Mouse (Mus musculus): ENCODE measurements at regions not wholly inside any gene's neighbourhood (a gene's known extent, or its start where the extent isn't known, plus 50 kb on each side); places are given as distances from the start of the nearest gene placed in this dataset.

GRCm38 (mm10) chr8:12137496-12137895 lies 141.1 kb upstream of the A230072I06Rik start:
- no peak overlapping the region for H3K4me3 ChIP-seq (replicated peaks in 1 of 3; ENCODE audit: low read depth in 2 of 3, low read length in 2 of 3, poor library complexity in 1 of 3)
- DNase-seq (ENCODE audit: extremely low read depth), result no peak
- H3K9me3 ChIP-seq (replicated peaks; ENCODE audit: low read length), result no peaks in the 10 kb centered on the region
- no peak overlapping the region for H3K9ac ChIP-seq (ENCODE audit: insufficient read depth, low read depth)
- TF ChIP-seq MAFK (IDR thresholded peaks at IDR 0.05; ENCODE audit: insufficient replicate concordance, low read length) (no peak), MXI1 (IDR thresholded peaks at IDR 0.05; ENCODE audit: low read depth, low read length) (no peak), RAD21 (IDR thresholded peaks at IDR 0.05; ENCODE audit: low read depth, low read length) (no peak), KAT2A (IDR thresholded peaks at IDR 0.05; ENCODE audit: insufficient replicate concordance, low read length) (no peak), USF1 (IDR thresholded peaks at IDR 0.05; ENCODE audit: low read depth, low read length) (no peak)
- H3K4me2 ChIP-seq (ENCODE audit: insufficient read depth, low read depth, poor library complexity, severe bottlenecking), result no peak overlapping the region
- H3K79me2 ChIP-seq (replicated peaks; ENCODE audit: control insufficient read depth, extremely low read depth, insufficient read depth, poor library complexity, severe bottlenecking), result no peaks in the 10 kb centered on the region
- peaks cover 63% of the 10 kb centered on the region for H3K27me3 ChIP-seq (replicated peaks)
- dilution Hi-C loops (cut with MboI; ENCODE audit: extremely low pct_ligation_motif_present, extremely low pct_unique_long_range_greater_than_20kb, low sequenced_read_pairs), result no loop called here
- in situ Hi-C loops (cut with MboI; ENCODE audit: low pct_ligation_motif_present, low pct_unique_long_range_greater_than_20kb, low sequenced_read_pairs), result no loop called here
- H3K27ac ChIP-seq (ENCODE audit: insufficient read depth, low read depth), result no peak overlapping the region
- no peaks in the 10 kb centered on the region for H3K4me1 ChIP-seq (ENCODE audit: control insufficient read depth in 1 of 2, insufficient read depth in 2 of 2)
- no peaks in the 10 kb centered on the region for H3K36me3 ChIP-seq (replicated peaks in 1 of 2; ENCODE audit: control insufficient read depth in 1 of 2, insufficient read depth in 1 of 2, low read length in 1 of 2)

DNA sequence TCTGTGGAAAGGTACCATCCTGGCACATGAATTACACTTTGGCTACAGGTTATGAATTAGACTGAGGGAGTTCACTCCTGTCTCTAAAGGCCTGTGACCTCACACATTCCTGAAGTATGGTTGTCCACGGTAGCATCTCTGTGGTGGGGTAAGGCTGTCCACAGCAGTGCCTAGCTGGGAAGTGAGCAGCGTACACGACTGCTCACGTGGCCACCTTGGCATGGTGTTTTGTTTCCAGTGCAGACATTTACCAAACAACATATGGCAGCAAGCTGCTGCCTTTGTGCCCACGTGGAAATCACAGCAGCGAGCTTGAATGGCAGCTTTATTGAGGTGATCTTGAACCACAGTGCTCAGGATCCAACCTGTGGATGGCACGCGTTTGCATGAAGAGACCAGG lies 140.7 kb upstream of the A230072I06Rik start:
- TF ChIP-seq SIN3A (IDR thresholded peaks at IDR 0.05; ENCODE audit: low read length) (no peak), ZC3H11A (IDR thresholded peaks at IDR 0.05; ENCODE audit: low read depth, low read length) (no peak), USF1 (IDR thresholded peaks at IDR 0.05; ENCODE audit: low read depth, low read length) (no peak), ELF1 (IDR thresholded peaks at IDR 0.05; ENCODE audit: low read depth, low read length) (no peak), RCOR1 (conservative IDR thresholded peaks at IDR 0.05; ENCODE audit: low read depth, low read length) (no peak), GABPA (IDR thresholded peaks at IDR 0.05; ENCODE audit: insufficient replicate concordance, low read depth, low read length) (no peak), POLR2A (IDR thresholded peaks at IDR 0.05; ENCODE audit: low read depth, low read length) (no peak), USF2 (conservative IDR thresholded peaks at IDR 0.05; ENCODE audit: low read depth, low read length) (no peak)

GRCm38 (mm10) chr8:12151679-12152078 lies 126.9 kb upstream of the A230072I06Rik start:
- Histone ChIP-seq H3K9ac (ENCODE audit: insufficient read depth, low read depth) (no peak overlapping the region), H3K4me2 (ENCODE audit: insufficient read depth, low read depth, poor library complexity, severe bottlenecking) (no peak overlapping the region), H3K9me3 (replicated peaks; ENCODE audit: low read length) (no peaks in the 10 kb centered on the region), H3K79me2 (replicated peaks; ENCODE audit: control insufficient read depth, extremely low read depth, insufficient read depth, poor library complexity, severe bottlenecking) (no peaks in the 10 kb centered on the region), H3K4me1 (ENCODE audit: control insufficient read depth in 1 of 2, insufficient read depth in 2 of 2) (peaks cover 0 to 13% of the 10 kb centered on the region in 2 experiments; a peak in 1 of 4 replicates), H3K27me3 (replicated peaks) (peaks cover 29% of the 10 kb centered on the region), H3K4me3 (replicated peaks in 1 of 3; ENCODE audit: low read depth in 2 of 3, low read length in 2 of 3, poor library complexity in 1 of 3) (no peak overlapping the region), H3K36me3 (replicated peaks in 1 of 2; ENCODE audit: control insufficient read depth in 1 of 2, insufficient read depth in 1 of 2, low read length in 1 of 2) (no peaks in the 10 kb centered on the region), H3K27ac (ENCODE audit: insufficient read depth, low read depth) (no peak overlapping the region)
- no peak for DNase-seq (ENCODE audit: extremely low read depth)
- dilution Hi-C loops (cut with MboI; ENCODE audit: extremely low pct_ligation_motif_present, extremely low pct_unique_long_range_greater_than_20kb, low sequenced_read_pairs) (no loop called here), in situ Hi-C loops (cut with MboI; ENCODE audit: low pct_ligation_motif_present, low pct_unique_long_range_greater_than_20kb, low sequenced_read_pairs) (no loop called here)
- no peak for TF ChIP-seq HCFC1 (IDR thresholded peaks at IDR 0.05; ENCODE audit: low read depth, low read length)
- TF ChIP-seq CHD2 (IDR thresholded peaks at IDR 0.05; ENCODE audit: low read length), result no peak
- no peak for TF ChIP-seq MEF2A (IDR thresholded peaks at IDR 0.05; ENCODE audit: borderline replicate concordance, low read depth, low read length)
- TF ChIP-seq ZC3H11A (IDR thresholded peaks at IDR 0.05; ENCODE audit: low read depth, low read length), result no peak
- TF ChIP-seq NELFE (IDR thresholded peaks at IDR 0.05; ENCODE audit: low read depth, low read length), result no peak
- no peak for TF ChIP-seq RAD21 (IDR thresholded peaks at IDR 0.05; ENCODE audit: low read depth, low read length)
- TF ChIP-seq POLR2A (IDR thresholded peaks at IDR 0.05; ENCODE audit: low read depth, low read length), result no peak
- no peak for TF ChIP-seq NRF1 (IDR thresholded peaks at IDR 0.05; ENCODE audit: low read depth, low read length)
- TF ChIP-seq ZKSCAN1 (IDR thresholded peaks at IDR 0.05; ENCODE audit: borderline replicate concordance, low read depth, low read length), result no peak
- TF ChIP-seq RCOR1 (conservative IDR thresholded peaks at IDR 0.05; ENCODE audit: low read depth, low read length), result no peak
- TF ChIP-seq MAFK (IDR thresholded peaks at IDR 0.05; ENCODE audit: insufficient replicate concordance, low read length), result no peak
- no peak for TF ChIP-seq IRF4 (IDR thresholded peaks at IDR 0.05; ENCODE audit: low read depth, low read length)

More for the DNA sequence above, 140.7 kb upstream of the A230072I06Rik start:
- no peak for DNase-seq (ENCODE audit: extremely low read depth)
- in situ Hi-C loops (cut with MboI; ENCODE audit: low pct_ligation_motif_present, low pct_unique_long_range_greater_than_20kb, low sequenced_read_pairs) (no loop called here), dilution Hi-C loops (cut with MboI; ENCODE audit: extremely low pct_ligation_motif_present, extremely low pct_unique_long_range_greater_than_20kb, low sequenced_read_pairs) (no loop called here)
- H3K27me3 ChIP-seq (replicated peaks), result peaks cover 67% of the 10 kb centered on the region
- no peaks in the 10 kb centered on the region for H3K36me3 ChIP-seq (replicated peaks in 1 of 2; ENCODE audit: control insufficient read depth in 1 of 2, insufficient read depth in 1 of 2, low read length in 1 of 2)
- H3K27ac ChIP-seq (ENCODE audit: insufficient read depth, low read depth), result no peak overlapping the region
- no peak overlapping the region for H3K9ac ChIP-seq (ENCODE audit: insufficient read depth, low read depth)
- H3K4me3 ChIP-seq (replicated peaks in 1 of 3; ENCODE audit: low read depth in 2 of 3, low read length in 2 of 3, poor library complexity in 1 of 3), result no peak overlapping the region
- H3K79me2 ChIP-seq (replicated peaks; ENCODE audit: control insufficient read depth, extremely low read depth, insufficient read depth, poor library complexity, severe bottlenecking), result no peaks in the 10 kb centered on the region
- no peak overlapping the region for H3K4me2 ChIP-seq (ENCODE audit: insufficient read depth, low read depth, poor library complexity, severe bottlenecking)
- no peaks in the 10 kb centered on the region for H3K9me3 ChIP-seq (replicated peaks; ENCODE audit: low read length)
- H3K4me1 ChIP-seq (ENCODE audit: control insufficient read depth in 1 of 2, insufficient read depth in 2 of 2), result no peaks in the 10 kb centered on the region
